Mouse (Mus musculus): ENCODE measurements around the gene Fchsd2.

Gene Fchsd2

DNA sequence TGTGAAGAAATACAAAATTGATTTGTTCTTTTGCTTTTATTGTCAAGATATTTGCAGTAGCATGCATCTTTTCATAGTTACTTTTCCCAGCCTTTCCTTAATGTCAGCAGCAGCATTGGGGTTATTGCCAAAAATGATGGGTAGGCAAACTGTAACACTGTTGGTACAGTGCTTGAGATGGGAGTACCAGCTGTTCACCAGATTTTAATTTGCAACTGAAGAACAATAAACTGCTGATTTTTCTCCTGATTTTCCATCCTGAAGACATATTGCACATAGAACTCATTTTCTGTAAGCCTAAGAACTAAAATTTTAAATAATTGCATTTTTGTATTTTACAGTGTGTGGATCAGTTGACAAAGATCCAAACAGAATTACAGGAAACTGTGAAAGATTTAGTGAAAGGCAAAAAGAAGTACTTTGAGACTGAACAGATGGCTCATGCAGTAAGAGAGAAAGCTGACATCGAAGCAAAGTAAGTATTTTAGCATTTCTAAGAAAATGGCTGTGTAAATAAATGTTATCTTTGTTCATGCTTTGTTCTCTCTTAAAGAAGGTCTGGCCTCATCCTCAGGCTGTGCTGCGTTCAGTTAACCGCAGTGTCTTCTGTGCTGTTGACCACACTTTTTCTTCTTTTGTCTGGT, 98.8 kb downstream of the Fchsd2 start:
- no peak for DNase-seq (ENCODE audit: low read depth, low spot score)

DNA sequence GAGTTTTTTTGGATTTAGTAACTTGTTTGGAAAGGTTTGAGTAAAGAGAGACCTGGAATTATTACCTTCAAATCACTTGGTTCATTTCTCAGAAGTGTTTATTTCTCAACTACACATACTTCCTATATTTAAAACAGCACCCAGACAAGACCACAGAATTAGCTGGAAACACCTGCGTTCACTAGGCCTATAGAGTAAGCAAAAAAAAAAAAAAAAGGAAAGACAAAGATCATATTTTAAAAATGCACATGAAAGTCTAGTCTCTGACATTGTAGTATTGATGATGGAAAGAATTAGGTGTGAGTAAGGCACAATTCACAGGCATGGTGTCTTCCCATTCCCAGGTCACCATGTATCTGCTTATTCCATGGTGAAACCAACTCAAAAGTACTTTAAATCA, 118.2 kb downstream of the Fchsd2 start:
- DNase-seq (ENCODE audit: low read depth, low spot score) = no peak

DNA sequence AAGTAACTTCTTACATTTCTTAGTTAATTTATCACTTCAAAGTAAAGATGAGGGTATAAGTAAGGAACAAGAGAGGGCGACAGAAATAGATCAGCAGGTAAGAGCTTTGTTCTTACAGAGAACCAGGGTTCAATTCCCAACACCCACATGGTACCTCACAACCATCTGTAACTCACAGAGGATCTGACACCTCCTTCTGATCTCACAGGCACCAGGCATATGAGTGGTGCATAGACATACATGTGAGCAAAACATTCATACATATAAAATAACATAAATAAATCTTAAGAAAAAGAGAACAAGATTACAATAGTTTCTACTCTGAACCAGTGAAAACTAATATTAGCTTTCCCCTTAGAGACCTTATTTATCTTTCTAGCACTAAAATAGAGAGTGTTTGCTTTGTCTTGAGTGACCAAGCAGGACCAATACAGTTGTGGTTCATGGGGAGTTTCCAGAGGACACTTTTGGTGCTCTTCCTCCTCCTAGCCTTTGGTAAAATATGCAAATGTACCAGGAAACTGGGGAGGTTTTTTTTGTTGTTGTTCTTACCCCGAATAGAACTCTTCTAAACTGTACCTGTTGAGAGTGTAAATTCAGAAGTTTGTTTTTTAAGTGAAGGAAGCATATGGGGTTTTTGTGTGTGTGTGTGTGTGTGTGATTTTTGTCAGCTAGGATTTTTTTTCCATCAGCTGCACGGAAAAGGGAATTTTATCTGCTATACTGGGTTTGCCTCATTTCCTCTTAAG, 121.0 kb downstream of the Fchsd2 start:
- DNase-seq (ENCODE audit: low read depth, low spot score) = no peak

- no peak for DNase-seq (ENCODE audit: low read depth, low spot score)
Measured at GRCm38 (mm10) chr7:101216724-101217123, 124.1 kb downstream of the Fchsd2 start.

DNA sequence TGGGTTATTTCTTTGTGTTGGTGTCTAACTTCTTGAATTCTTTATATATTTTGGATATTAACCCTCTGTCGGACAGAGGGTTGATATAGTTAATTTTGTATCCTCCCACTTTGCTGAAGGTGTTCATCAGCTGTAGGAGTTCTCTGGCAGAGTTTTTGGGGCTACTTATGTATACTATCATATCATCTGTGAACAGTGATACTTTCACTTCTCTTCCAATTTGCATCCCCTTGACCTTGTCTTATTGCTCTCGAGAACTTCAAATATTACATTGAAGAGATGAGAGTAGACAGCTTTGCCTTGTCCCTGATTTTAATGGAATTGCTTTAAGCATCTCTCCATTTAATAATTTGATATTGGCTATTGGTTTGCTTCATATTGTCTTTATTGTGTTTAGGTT, 130.8 kb downstream of the Fchsd2 start:
- no peak for DNase-seq (ENCODE audit: low read depth, low spot score)

DNA sequence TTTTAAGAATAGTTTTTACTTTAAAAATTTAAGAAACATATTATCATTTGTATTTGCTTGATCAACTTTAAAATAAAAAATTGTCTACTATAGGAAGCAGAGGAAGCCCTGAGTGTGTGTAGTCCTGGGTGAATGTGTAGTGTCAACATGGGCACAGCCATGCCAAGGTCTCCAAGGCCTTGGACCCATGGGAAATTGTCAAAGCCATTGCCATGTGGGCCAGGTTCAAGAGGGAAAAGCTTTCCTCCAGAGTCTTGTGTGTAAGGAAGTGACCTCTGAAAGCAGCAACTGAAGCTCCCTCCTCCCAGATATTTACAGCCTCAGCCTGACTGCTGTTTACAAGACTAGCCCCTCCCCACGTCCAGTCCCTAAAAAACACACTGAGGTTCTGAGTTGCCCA, 136.7 kb downstream of the Fchsd2 start:
- DNase-seq (ENCODE audit: low read depth, low spot score) = no peak

DNA sequence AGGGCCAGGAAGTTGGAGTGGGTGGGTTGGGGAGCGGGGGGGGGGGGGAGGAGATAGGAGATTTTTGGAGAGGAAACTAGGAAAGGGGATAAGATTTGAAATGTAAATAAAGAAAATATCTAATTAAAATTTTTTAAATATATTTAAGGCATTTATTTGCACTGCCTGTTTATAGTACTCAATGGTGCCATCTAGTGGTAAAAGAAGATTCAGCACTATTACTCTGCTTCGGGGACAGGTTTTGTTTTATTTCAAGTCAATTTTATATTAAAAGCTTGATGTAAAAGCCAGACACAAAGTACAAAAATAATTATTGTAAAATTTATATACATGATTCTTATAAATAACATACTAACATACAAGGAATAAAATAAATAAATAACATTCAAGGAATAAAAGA, 138.8 kb downstream of the Fchsd2 start:
- peak; percentile 19 for DNase-seq (ENCODE audit: low read depth, low spot score)

GRCm38 (mm10) chr7:101232716-101233115, 140.1 kb downstream of the Fchsd2 start:
- no peak for DNase-seq (ENCODE audit: low read depth, low spot score)

DNA sequence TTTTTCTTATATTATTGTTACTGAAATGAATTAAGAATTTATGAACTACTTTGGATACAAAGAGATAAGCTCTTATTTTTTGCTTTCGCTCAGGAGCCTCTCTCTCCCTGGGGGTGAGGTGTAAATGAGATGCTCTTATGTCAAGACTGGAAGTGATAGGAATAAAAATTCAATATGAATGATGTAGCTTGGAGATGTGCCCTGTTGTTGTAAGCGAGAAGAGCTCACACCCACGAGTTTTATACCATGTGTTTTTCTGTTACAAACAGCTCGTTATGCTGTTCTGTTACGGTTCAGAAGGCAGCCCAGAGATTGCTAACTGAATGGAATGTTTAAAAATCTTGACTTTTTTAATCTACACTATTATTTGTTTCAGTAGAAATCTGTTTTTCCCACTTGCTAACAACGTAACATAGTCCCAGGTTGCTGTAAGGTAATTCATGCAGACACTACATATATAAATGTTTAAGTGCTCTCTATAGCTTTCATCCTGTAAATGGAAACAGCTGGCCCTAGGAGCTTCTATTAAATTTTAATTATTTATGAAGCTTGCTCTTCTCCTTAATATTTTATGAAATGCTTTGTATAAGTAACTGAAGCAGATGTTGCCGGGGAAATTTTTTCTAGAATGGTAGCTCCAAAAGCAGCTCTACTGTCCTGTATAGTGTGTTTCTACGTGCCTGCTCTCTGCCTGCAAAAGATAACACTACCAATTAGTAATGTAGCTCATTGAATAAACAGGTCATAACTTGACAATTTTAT, 144.2 kb downstream of the Fchsd2 start:
- no peak for DNase-seq (ENCODE audit: low read depth, low spot score)

DNA sequence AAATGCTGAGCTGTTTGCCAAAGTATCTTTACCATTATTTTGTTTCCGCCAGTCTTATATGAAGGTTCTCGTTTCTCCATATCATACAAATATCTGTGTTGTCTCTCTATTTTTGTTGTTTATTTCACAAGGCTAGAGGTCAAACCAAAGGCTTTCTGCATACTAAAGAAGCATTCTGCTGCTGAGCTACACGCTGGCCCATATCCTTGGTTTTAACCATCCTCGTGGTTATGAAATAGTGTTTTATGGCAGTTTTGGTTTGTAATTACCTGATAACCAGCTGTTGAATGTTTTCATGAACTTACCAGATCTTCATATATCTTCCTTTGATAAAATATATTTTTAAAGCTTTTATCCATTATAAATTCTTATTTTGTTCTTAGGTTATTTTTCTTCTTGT, 156.1 kb downstream of the Fchsd2 start:
- no peak for DNase-seq (ENCODE audit: low read depth, low spot score)

- DNase-seq (ENCODE audit: low read depth, low spot score) = no peak
Measured at GRCm38 (mm10) chr7:101249173-101249572, 156.5 kb downstream of the Fchsd2 start.

- DNase-seq (ENCODE audit: low read depth, low spot score) = no peak
Measured at GRCm38 (mm10) chr7:101253071-101253470, 160.4 kb downstream of the Fchsd2 start.

GRCm38 (mm10) chr7:101258482-101258881, 165.8 kb downstream of the Fchsd2 start:
- DNase-seq (ENCODE audit: low read depth, low spot score) = no peak

DNA sequence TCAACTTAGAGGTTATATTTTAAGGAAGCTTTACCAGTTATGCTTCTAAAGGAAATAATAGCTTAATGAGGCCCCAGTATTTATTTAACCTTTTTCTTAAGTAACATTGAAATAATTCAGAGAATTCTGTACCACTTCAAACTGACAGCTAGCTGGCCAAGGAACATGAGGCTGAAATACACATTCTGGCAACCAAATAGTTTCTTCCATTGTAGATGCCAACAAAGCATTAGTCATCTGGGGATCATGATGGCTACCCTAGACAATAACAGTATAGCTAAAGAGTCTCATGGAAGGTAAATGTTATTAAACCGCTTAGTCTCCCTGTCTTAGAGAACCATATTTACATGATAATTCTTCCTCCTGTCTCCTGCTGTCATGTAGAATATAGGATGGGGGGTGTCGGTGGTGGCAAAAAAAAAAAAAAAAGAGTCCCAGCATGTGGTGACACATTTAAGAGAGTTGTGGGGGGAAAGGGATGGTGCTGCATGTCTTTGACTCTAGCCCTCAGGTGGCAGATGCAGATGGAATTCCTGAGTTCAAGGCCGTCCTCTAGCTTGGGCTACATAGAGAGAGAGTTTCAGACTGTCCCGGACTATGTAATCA, 169.4 kb downstream of the Fchsd2 start:
- DNase-seq (ENCODE audit: low read depth, low spot score) = no peak

DNA sequence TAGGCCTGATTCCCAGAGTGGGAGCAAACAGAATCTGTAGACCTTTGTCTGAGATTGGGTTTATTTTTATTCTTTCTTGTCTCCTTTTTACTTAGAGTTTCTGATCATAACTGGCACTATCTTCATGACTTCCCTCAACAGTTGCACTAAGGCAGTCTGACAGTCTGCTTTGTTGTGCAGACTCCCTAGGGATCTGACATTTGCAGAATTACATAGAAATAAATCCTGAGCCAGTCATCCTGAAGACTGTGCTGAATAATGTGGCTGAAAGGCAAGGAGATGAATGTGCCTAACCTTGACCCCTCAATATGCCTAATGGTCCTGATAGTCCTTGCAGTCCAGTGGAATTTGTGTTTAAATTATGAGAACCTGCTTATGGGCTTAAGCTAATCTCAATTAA, 170.8 kb downstream of the Fchsd2 start:
- DNase-seq (ENCODE audit: low read depth, low spot score) = no peak

- no peak for DNase-seq (ENCODE audit: low read depth, low spot score)
Measured at GRCm38 (mm10) chr7:101267457-101268259, 175.0 kb downstream of the Fchsd2 start.

- no peak for DNase-seq (ENCODE audit: low read depth, low spot score)
Measured at GRCm38 (mm10) chr7:101271602-101272001, 178.9 kb downstream of the Fchsd2 start.

DNA sequence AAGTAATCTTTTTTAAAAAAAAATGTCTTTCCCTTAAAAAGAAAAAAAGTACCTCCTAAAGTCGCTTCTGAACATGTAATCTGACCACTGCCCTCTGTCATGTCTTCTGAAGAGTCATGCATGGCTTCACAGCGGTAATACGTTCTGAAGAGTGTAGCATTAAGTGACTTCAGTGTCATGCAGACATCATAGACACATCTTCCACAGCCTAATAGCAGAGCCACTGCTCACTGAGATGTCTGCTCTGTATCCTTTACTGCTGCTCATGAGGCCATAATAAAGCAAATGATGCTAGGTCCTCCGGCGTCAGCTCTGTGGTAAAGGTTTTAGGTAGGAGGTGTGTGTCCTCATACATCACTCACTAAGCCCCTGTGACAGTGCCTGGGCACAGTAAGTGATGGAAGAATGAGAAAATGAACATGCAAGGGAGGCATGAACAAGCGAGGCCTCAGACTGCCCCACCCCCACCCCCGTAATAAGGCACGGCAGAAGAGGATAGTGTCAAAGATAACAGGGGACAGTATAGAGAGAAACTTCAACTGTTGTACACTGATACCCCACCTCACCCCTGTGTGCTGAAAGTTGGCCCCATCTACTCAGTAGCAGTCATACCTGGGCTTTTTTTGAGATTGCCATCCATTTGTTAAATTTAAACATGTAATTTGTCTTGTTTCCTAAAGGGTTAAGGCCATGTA, 179.9 kb downstream of the Fchsd2 start:
- DNase-seq (ENCODE audit: low read depth, low spot score) = no peak

DNA sequence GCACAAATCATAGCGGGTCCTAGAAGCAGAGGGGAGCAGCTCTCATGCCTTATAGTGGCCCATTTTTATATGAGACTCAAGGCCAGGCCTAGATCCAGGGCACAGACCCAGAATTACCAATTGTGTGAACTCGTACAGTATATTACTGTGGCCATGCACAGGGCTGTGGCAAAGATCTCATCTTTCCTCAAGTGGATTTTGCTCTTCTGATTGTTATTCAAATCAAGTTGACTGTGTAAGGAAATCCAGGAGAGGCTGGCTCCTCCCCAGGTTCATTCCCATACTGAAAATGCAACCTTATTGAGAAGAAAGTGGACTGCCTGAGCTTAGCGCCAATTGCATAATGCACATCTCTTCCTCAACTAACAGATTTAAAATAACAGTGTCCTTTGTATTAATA, 190.1 kb downstream of the Fchsd2 start:
- no peak for DNase-seq (ENCODE audit: low read depth, low spot score)

GRCm38 (mm10) chr7:101284504-101284903, 191.8 kb downstream of the Fchsd2 start:
- DNase-seq (ENCODE audit: low read depth, low spot score) = no peak

- no peak for DNase-seq (ENCODE audit: low read depth, low spot score)
Measured at GRCm38 (mm10) chr7:101286891-101287290, 194.2 kb downstream of the Fchsd2 start.
